Mouse (Mus musculus) kidney, adult 2 months (tissue): ENCODE data around the gene Nemf.
A peak's percentile ranks its signal among the peaks of the same experiment; 100 is the strongest.

Experiments used
- CTCF ChIP-seq: fragments of 200-500 bp; conservative IDR thresholded peaks from 2 replicates; pipeline ENCODE4 v1.5.1; 2011; ENCODE audit warnings: low read depth, mild to moderate bottlenecking, control low read depth, low read length, moderate library complexity, mixed read lengths; ENCODE audit not compliant: insufficient read depth, insufficient read length
- POLR2A ChIP-seq: fragments of 200-500 bp; IDR thresholded peaks from one replicate; pipeline ENCODE4 v1.6.1; 2011; ENCODE audit warnings: low read depth, low read length, control low read depth

DNA sequence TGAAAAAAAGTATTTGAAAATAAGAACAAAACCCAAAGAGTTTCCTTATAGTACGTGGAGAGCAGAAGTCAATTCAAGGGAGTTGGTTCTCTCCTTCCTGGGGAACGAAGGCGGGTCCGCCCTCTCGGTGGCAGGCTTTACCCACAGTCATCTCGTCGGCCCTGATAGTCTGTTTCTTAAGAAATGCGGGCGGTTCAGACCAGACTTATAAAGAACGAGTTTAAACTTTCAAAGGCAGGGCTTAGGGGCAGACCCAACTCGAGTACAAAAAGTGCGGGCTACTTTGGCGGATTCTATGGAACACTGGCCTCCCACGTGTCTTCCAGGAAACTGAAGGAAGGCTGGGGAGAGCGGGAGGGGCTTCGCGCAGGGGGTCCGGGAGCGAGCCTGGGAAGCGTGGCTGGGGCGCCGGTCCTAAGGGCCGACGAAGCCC is 14.5 kb upstream of the Nemf start:
- no peak for TF ChIP-seq POLR2A
- peak; percentile 43 for TF ChIP-seq CTCF
